Mouse (Mus musculus): ENCODE results near the gene Slc1a1. TPM values are rescaled to one million over a fixed set of nuclear protein-coding genes. Genes with fewer than 3 reads are reported as not detected.

Gene Slc1a1
- polyA plus RNA-seq, 1 experiment from 2014 or later: 44.7 TPM

DNA sequence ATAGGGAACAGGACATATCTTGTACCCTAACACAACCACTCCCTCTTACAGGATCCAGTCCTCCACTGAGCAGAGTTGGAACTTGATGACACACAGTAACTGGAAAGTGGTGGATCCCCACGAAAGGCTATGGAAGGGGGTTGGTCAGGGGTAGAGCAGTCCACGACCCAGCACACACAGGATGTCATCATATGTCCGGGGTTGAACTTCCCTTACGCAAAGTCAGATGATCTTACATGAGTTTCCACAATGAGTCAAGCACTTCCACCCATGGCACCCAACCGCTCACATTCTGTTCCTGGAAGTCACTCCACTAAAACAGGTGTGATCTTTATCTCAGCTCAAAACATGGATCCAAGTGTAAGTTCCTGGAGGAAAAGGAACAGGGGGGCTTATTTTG, 83.0 kb downstream of the Slc1a1 start:
- Histone ChIP-seq H3K27ac (ENCODE audit: low read length) (no peak overlapping the region), H3K36me3 (ENCODE audit: control insufficient read depth, insufficient read depth) (no peaks in the 10 kb centered on the region), H3K27me3 (replicated peaks; ENCODE audit: control insufficient read depth, insufficient read depth, low read length) (no peaks in the 10 kb centered on the region), H3K4me2 (ENCODE audit: low read length) (no peak overlapping the region), H3K9ac (replicated peaks; ENCODE audit: low read depth, low read length) (no peak overlapping the region), H3K4me1 (replicated peaks; ENCODE audit: control insufficient read depth, insufficient read depth, low read length) (no peaks in the 10 kb centered on the region), H3K9me3 (ENCODE audit: control insufficient read depth, low read length) (no peaks in the 10 kb centered on the region), H3K4me3 (replicated peaks; ENCODE audit: low read length) (no peak overlapping the region)
- no peak for ATAC-seq
- WGBS: 85% methylated on average over 5 of the region's 5 CpGs

DNA sequence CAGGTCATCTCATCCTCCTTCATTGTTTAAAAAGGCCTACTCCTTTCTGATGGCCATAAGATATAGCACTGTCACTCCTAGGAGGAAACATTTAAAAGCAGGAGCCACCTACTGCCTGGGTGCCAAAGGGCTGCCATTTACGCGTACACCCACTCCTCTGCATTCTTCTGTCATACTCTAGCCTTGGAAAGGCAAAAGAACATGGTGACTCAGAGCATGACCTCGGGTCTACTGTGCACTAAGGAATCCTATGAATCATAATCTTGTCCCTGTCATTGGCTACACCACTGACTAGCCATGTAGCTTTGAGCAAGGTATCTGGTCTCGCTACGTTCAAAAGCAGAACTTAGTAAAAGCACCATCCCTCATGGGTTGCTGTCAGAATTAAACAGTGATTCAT, 91.5 kb downstream of the Slc1a1 start:
- Histone ChIP-seq H3K36me3 (ENCODE audit: control insufficient read depth, insufficient read depth) (no peaks in the 10 kb centered on the region), H3K27ac (ENCODE audit: low read length) (no peak overlapping the region), H3K4me2 (ENCODE audit: low read length) (no peak overlapping the region), H3K9me3 (ENCODE audit: control insufficient read depth, low read length) (no peaks in the 10 kb centered on the region), H3K27me3 (replicated peaks; ENCODE audit: control insufficient read depth, insufficient read depth, low read length) (no peaks in the 10 kb centered on the region), H3K9ac (replicated peaks; ENCODE audit: low read depth, low read length) (no peak overlapping the region), H3K4me1 (replicated peaks; ENCODE audit: control insufficient read depth, insufficient read depth, low read length) (no peaks in the 10 kb centered on the region), H3K4me3 (replicated peaks; ENCODE audit: low read length) (no peak overlapping the region)
- 86% methylated on average over 5 of the region's 5 CpGs for WGBS
- ATAC-seq: no peak

GRCm38 (mm10) chr19:28927396-28927795, 92.5 kb downstream of the Slc1a1 start:
- no peak for ATAC-seq
- Histone ChIP-seq H3K9me3 (ENCODE audit: control insufficient read depth, low read length) (0 out of 2 replicates have a peak, but pooled peaks cover 3% of the 10 kb centered on the region), H3K9ac (replicated peaks; ENCODE audit: low read depth, low read length) (no peak overlapping the region), H3K27me3 (replicated peaks; ENCODE audit: control insufficient read depth, insufficient read depth, low read length) (no peaks in the 10 kb centered on the region), H3K4me2 (ENCODE audit: low read length) (no peak overlapping the region), H3K27ac (ENCODE audit: low read length) (no peak overlapping the region), H3K4me3 (replicated peaks; ENCODE audit: low read length) (no peak overlapping the region), H3K36me3 (ENCODE audit: control insufficient read depth, insufficient read depth) (no peaks in the 10 kb centered on the region), H3K4me1 (replicated peaks; ENCODE audit: control insufficient read depth, insufficient read depth, low read length) (no peaks in the 10 kb centered on the region)
- WGBS: 76% methylated on average over 4 of the region's 4 CpGs

DNA sequence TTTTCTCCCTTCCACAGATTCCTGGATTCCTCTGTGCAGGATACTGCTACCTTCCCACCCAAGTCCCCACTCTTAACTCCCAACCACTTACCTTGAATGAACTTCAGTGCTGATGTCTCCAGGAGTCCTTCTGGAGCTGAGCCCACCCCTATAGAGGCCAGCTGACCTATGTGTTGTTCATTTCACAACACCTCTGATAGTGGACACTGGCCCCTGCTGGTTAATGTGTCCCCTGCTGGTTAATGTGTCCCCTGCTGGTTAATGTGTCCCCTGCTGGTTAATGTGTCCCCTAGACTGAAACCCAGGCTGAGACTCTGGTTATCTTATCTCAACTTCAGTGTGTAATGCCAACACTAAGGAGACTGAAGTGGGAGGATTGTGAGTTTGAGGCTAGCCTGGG, 94.2 kb downstream of the Slc1a1 start:
- Histone ChIP-seq H3K4me1 (replicated peaks; ENCODE audit: control insufficient read depth, insufficient read depth, low read length) (no peaks in the 10 kb centered on the region), H3K4me3 (replicated peaks; ENCODE audit: low read length) (no peak overlapping the region), H3K27ac (ENCODE audit: low read length) (no peak overlapping the region), H3K9me3 (ENCODE audit: control insufficient read depth, low read length) (0 out of 2 replicates have a peak, but pooled peaks cover 3% of the 10 kb centered on the region), H3K9ac (replicated peaks; ENCODE audit: low read depth, low read length) (no peak overlapping the region), H3K4me2 (ENCODE audit: low read length) (no peak overlapping the region), H3K36me3 (ENCODE audit: control insufficient read depth, insufficient read depth) (no peaks in the 10 kb centered on the region), H3K27me3 (replicated peaks; ENCODE audit: control insufficient read depth, insufficient read depth, low read length) (no peaks in the 10 kb centered on the region)
- no peak for ATAC-seq

- Histone ChIP-seq H3K4me1 (replicated peaks; ENCODE audit: control insufficient read depth, insufficient read depth, low read length) (no peaks in the 10 kb centered on the region), H3K4me3 (replicated peaks; ENCODE audit: low read length) (no peak overlapping the region), H3K9me3 (ENCODE audit: control insufficient read depth, low read length) (0 out of 2 replicates have a peak, but pooled peaks cover 3% of the 10 kb centered on the region), H3K27ac (ENCODE audit: low read length) (no peak overlapping the region), H3K4me2 (ENCODE audit: low read length) (no peak overlapping the region), H3K36me3 (ENCODE audit: control insufficient read depth, insufficient read depth) (no peaks in the 10 kb centered on the region), H3K9ac (replicated peaks; ENCODE audit: low read depth, low read length) (no peak overlapping the region), H3K27me3 (replicated peaks; ENCODE audit: control insufficient read depth, insufficient read depth, low read length) (no peaks in the 10 kb centered on the region)
- no peak for ATAC-seq
- WGBS: 92% methylated on average over 3 of the region's 3 CpGs
These were observed 100.0 kb downstream of the Slc1a1 start for GRCm38 (mm10) chr19:28934897-28935296.

DNA sequence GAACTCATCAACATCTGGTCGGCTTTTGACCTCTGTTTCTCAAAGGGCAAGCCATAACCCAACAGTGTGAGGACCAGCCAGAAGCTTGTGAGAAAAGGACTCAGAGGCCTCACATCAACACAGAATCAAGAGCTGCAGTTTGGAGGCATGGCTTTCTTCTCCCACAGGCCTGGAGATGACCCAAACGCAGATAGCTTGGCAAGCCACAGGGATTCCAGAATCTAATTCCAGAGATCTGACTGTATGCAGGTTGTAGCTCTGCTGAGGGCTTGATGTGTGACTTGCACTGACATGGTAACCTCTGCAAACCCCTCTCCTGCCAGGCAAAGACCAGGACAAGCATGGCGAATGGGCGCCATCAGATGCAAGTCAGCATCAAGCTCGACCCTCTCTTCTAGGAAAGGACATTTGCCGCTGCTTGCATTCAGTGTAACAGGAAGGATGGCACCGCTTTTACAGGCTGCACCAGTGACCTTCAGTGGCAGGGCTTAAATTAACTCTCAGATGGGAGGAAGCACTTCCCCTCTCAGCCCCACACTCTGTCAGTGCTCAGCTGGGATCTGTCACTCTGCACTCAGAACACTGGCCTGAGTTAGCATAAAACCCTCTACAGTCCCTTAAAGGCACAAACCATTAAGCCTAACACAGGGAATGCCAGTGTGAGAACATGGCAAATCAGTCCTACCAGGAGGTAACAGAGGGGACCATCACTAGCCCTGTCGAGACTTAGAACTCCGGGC, 105.5 kb downstream of the Slc1a1 start:
- Histone ChIP-seq H3K4me2 (ENCODE audit: low read length) (no peak overlapping the region), H3K4me3 (replicated peaks; ENCODE audit: low read length) (no peak overlapping the region), H3K27me3 (replicated peaks; ENCODE audit: control insufficient read depth, insufficient read depth, low read length) (no peaks in the 10 kb centered on the region), H3K9me3 (ENCODE audit: control insufficient read depth, low read length) (no peaks in the 10 kb centered on the region), H3K9ac (replicated peaks; ENCODE audit: low read depth, low read length) (no peak overlapping the region), H3K27ac (ENCODE audit: low read length) (no peak overlapping the region), H3K4me1 (replicated peaks; ENCODE audit: control insufficient read depth, insufficient read depth, low read length) (no peaks in the 10 kb centered on the region), H3K36me3 (ENCODE audit: control insufficient read depth, insufficient read depth) (no peaks in the 10 kb centered on the region)
- WGBS: 83% methylated on average over 9 of the region's 9 CpGs
- ATAC-seq: no peak

- Histone ChIP-seq H3K27me3 (replicated peaks; ENCODE audit: control insufficient read depth, insufficient read depth, low read length) (no peaks in the 10 kb centered on the region), H3K27ac (ENCODE audit: low read length) (no peak overlapping the region), H3K4me1 (replicated peaks; ENCODE audit: control insufficient read depth, insufficient read depth, low read length) (no peaks in the 10 kb centered on the region), H3K4me2 (ENCODE audit: low read length) (no peak overlapping the region), H3K36me3 (ENCODE audit: control insufficient read depth, insufficient read depth) (no peaks in the 10 kb centered on the region), H3K9me3 (ENCODE audit: control insufficient read depth, low read length) (no peaks in the 10 kb centered on the region), H3K9ac (replicated peaks; ENCODE audit: low read depth, low read length) (no peak overlapping the region), H3K4me3 (replicated peaks; ENCODE audit: low read length) (no peak overlapping the region)
- 72% methylated on average over 4 of the region's 4 CpGs for WGBS
- ATAC-seq: no peak
These were observed 106.4 kb downstream of the Slc1a1 start for GRCm38 (mm10) chr19:28941271-28941670.

DNA sequence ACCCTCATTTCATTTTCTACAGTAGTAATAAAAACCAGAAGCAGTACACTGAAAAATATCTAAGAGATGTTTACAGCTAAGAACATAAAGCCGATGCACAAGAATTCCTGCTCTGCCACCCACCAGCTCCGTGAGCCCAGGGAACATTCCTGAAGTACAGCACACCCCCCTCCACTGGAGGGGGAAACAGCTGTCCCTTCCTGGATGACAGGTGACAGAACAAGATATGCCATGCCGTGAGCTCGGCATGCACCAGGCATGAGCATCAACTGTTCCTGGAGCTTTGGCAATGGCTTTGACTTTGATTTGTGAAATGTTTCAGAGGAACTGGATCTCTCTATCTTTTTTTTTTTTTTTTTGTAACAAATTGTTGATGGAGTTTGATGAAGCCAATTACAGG, 111.9 kb downstream of the Slc1a1 start:
- H3K4me1 ChIP-seq (replicated peaks; ENCODE audit: control insufficient read depth, insufficient read depth, low read length): no peaks in the 10 kb centered on the region

GRCm38 (mm10) chr19:28947311-28947710, 112.5 kb downstream of the Slc1a1 start:
- Histone ChIP-seq H3K36me3 (ENCODE audit: control insufficient read depth, insufficient read depth) (no peaks in the 10 kb centered on the region), H3K4me2 (ENCODE audit: low read length) (no peak overlapping the region), H3K9ac (replicated peaks; ENCODE audit: low read depth, low read length) (no peak overlapping the region), H3K4me3 (replicated peaks; ENCODE audit: low read length) (no peak overlapping the region), H3K27me3 (replicated peaks; ENCODE audit: control insufficient read depth, insufficient read depth, low read length) (no peaks in the 10 kb centered on the region), H3K27ac (ENCODE audit: low read length) (no peak overlapping the region), H3K4me1 (replicated peaks; ENCODE audit: control insufficient read depth, insufficient read depth, low read length) (no peaks in the 10 kb centered on the region), H3K9me3 (ENCODE audit: control insufficient read depth, low read length) (no peaks in the 10 kb centered on the region)
- no peak for ATAC-seq
- 67% methylated on average over 2 of the region's 2 CpGs for WGBS

More for the DNA sequence above, 111.9 kb downstream of the Slc1a1 start:
- Histone ChIP-seq H3K27me3 (replicated peaks; ENCODE audit: control insufficient read depth, insufficient read depth, low read length) (no peaks in the 10 kb centered on the region), H3K4me2 (ENCODE audit: low read length) (no peak overlapping the region), H3K4me3 (replicated peaks; ENCODE audit: low read length) (no peak overlapping the region), H3K9me3 (ENCODE audit: control insufficient read depth, low read length) (no peaks in the 10 kb centered on the region), H3K36me3 (ENCODE audit: control insufficient read depth, insufficient read depth) (no peaks in the 10 kb centered on the region), H3K27ac (ENCODE audit: low read length) (no peak overlapping the region), H3K9ac (replicated peaks; ENCODE audit: low read depth, low read length) (no peak overlapping the region)
- no peak for ATAC-seq
- 64% methylated on average over 4 of the region's 4 CpGs for WGBS

DNA sequence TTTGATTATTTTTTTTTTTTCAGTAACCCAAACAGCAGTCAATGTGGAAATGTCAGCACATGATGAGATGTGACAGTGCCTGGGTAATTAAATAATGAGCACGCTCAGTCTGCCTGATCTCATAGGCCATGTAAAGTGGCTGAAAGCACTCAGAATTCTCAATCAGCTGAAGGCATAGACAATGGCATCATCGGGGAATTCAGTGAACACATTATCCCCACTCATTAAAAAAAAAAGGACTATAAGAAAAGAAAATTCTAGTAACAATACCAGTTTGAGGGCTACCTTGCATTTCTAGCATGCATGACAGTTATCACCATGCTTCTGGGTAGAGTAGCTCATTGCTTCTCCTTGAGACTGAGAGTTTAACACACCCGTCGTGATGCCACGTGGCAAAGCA, 116.4 kb downstream of the Slc1a1 start:
- H3K4me3 ChIP-seq (replicated peaks; ENCODE audit: low read length): no peak overlapping the region
- H3K4me1 ChIP-seq (replicated peaks; ENCODE audit: control insufficient read depth, insufficient read depth, low read length): no peaks in the 10 kb centered on the region
- H3K4me2 ChIP-seq (ENCODE audit: low read length): no peak overlapping the region
- no peak overlapping the region for H3K27ac ChIP-seq (ENCODE audit: low read length)
- no peaks in the 10 kb centered on the region for H3K36me3 ChIP-seq (ENCODE audit: control insufficient read depth, insufficient read depth)
- WGBS: 46% methylated on average over 5 of the region's 5 CpGs
- ATAC-seq: no peak
- no peaks in the 10 kb centered on the region for H3K27me3 ChIP-seq (replicated peaks; ENCODE audit: control insufficient read depth, insufficient read depth, low read length)
- no peaks in the 10 kb centered on the region for H3K9me3 ChIP-seq (ENCODE audit: control insufficient read depth, low read length)
- H3K9ac ChIP-seq (replicated peaks; ENCODE audit: low read depth, low read length): no peak overlapping the region
